Mouse (Mus musculus) lung, embryonic 14.5 days (tissue): ENCODE measurements around the gene Myrip. TPM values are rescaled to one million over a fixed set of nuclear protein-coding genes. Genes with fewer than 3 reads are reported as not detected.

Experiments
- ATAC-seq: fragments of 200-750 bp; cut with Nextera tagmentation; 2 replicates; pipeline ENCODE4 v1.8.0; 2017; ENCODE audit warnings: mild to moderate bottlenecking, moderate TSS enrichment, moderate library complexity; ENCODE audit not compliant: insufficient read depth
- DNase-seq: peaks from one replicate; pipeline ENCODE4 v3.0.0-alpha.2; 2015
- H3K27ac ChIP-seq: fragments of 300-500 bp; sonication (generic); 2 replicates; pipeline ENCODE4 v1.5.1; 2014; ENCODE audit warnings: low read depth, mild to moderate bottlenecking, moderate library complexity
- H3K27me3 ChIP-seq: fragments of 300-500 bp; sonication (generic); 2 replicates; pipeline ENCODE4 v1.6.1; 2014; ENCODE audit warnings: low read length, control low read depth; ENCODE audit not compliant: insufficient read depth
- H3K36me3 ChIP-seq: fragments of 300-500 bp; sonication (generic); 2 replicates; pipeline ENCODE4 v1.6.1; 2014; ENCODE audit warnings: control low read depth; ENCODE audit not compliant: insufficient read depth
- H3K4me1 ChIP-seq: fragments of 300-500 bp; sonication (generic); 2 replicates; pipeline ENCODE4 v1.6.1; 2014; ENCODE audit warnings: antibody characterized with exemption, control low read depth; ENCODE audit not compliant: insufficient read depth
- H3K4me2 ChIP-seq: fragments of 300-500 bp; sonication (generic); 2 replicates; pipeline ENCODE4 v1.6.1; 2014; ENCODE audit warnings: mild to moderate bottlenecking
- H3K4me3 ChIP-seq: fragments of 300-500 bp; sonication (generic); 2 replicates; pipeline ENCODE4 v1.5.1; 2014; ENCODE audit warnings: low read depth, low read length
- H3K9ac ChIP-seq: fragments of 300-500 bp; sonication (generic); 2 replicates; pipeline ENCODE4 v1.6.1; 2014
- H3K9me3 ChIP-seq: fragments of 300-500 bp; sonication (generic); 2 replicates; pipeline ENCODE4 v1.6.1; 2016; ENCODE audit warnings: low read depth, low read length, control low read depth
- CTCF ChIP-seq: IDR thresholded peaks from 2 replicates; pipeline ENCODE4 v1.5.1; 2016; ENCODE audit warnings: antibody characterized with exemption, low read depth
- WGBS: fragments of 180-500 bp; shearing (Covaris S2); extraction: QIAGEN DNeasy Blood & Tissue Kit; methylation state at CpG from one replicate; pipeline ENCODE4 v1.1.7; 2014; 5-methylcytosine and 5-hydroxymethylcytosine counted together
- polyA plus RNA-seq: library from polyadenylated mRNA; unstranded; fragments of >200 nt; fragmentation: Nextera tagmentation; extraction: Ambion mirVana; gene quantifications from 2 replicates; pipeline ENCODE4 v1.2.1, GENCODE M21; 2014

Myrip gene
- polyA plus RNA-seq, 1 experiment from 2014 or later = 0.18 TPM

DNA sequence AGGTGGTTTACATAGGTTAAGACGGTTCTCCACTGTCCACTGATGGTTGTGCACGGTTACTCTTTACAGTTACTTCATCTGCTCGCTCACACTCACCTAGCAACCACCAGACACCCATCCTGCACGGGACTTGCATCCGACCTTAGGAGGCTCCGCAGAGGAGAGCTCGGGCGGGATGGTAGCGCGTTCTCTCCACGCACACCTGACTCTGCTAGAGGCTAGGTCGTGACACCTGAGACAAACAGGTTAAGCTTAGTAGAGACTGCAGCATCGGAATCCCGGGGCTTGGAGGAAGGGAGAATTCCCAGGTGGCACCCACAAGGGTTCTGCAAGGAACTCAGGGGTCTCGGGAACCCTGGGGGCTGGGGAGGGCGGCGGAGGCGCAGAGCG is 190.7 kb downstream of the Myrip start, which contains the start of gene Eif1b:
Gene Eif1b, plus strand, starts transcription at position 223 of the 390 bp plus-strand sequence.
- Histone ChIP-seq H3K27ac (peak within 1 kb of the TSS; percentile 94), H3K9me3 (no peaks in the 10 kb centered on the region), H3K4me2 (peak within 1 kb of the TSS; percentile 77), H3K4me1 (peaks cover 5% of the 10 kb centered on the region; the same call in 1 of the 2 replicates), H3K36me3 (peaks cover 27% of the 10 kb centered on the region), H3K9ac (peak within 1 kb of the TSS; percentile 100), H3K27me3 (no peaks in the 10 kb centered on the region), H3K4me3 (peak within 1 kb of the TSS; percentile 100)
- WGBS = 2% methylated on average over 19 of the region's 19 CpGs
- TF ChIP-seq CTCF = no peak
- ATAC-seq = peak; percentile 51
- DNase-seq = peak; percentile 31

DNA sequence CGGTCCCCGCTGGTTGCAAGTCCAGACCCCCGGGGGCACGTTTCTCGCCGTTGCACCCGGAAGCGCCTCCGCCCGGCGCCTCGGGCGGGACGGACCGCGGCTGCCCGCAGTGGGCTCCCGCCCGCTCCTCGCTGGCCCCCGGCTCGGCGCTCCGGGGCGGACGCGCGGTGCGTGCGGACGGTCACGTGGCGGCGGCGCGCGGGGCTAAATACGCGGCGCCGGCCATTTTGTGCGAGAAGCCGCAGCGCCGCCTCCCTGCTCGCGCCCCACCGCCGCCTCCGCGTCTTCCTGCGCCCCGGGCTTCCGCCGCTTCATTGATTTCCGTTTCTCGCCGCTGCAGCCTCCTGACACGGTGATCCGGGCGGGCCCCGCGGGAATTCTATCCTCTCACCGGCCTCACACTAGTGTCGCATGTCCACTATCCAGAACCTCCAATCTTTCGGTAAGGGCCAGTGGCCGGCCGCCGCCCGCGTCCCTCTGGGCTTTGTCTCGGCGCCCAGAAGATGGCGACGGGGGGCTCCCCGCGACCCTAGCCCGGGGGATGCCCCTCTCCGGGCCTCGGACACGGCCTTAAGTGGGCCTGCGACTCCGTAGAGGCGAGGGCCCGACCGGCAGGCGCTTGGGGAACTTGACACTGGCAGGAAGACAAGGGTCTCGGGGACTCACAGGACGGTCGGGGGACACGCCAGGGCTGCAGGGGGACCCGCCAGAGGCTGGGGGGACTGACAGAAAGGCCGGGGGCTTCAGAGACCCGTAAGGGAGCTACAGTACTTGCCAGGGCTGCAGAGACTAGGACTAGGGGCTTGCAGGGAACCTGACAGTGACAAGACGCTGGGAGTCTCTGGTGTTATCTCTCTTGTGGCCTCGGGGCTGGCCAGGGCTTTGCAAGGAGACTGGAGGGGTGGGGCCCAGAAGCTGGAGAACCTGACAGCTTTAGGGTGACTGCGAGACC is 191.4 kb downstream of the Myrip start:
- DNase-seq (peak; percentile 92), ATAC-seq (peak; percentile 86)
- H3K9me3 ChIP-seq = no peaks in the 10 kb centered on the region
- no peak for TF ChIP-seq CTCF
- peak overlapping the region; percentile 100 for H3K9ac ChIP-seq
- H3K27ac ChIP-seq = peak overlapping the region; percentile 94
- peak overlapping the region; percentile 100 for H3K4me3 ChIP-seq
- peaks cover 27% of the 10 kb centered on the region for H3K36me3 ChIP-seq
- H3K4me2 ChIP-seq = peak overlapping the region; percentile 77
- under 1% methylated on average over 73 of the region's 97 CpGs for WGBS
- no peaks in the 10 kb centered on the region for H3K27me3 ChIP-seq
- peaks cover 5% of the 10 kb centered on the region; the same call in 1 of the 2 replicates for H3K4me1 ChIP-seq

- peak overlapping the region; percentile 100 for H3K4me3 ChIP-seq
- no peaks in the 10 kb centered on the region for H3K9me3 ChIP-seq
- peaks cover 5% of the 10 kb centered on the region; the same call in 1 of the 2 replicates for H3K4me1 ChIP-seq
- peak overlapping the region; percentile 100 for H3K9ac ChIP-seq
- DNase-seq (no peak), ATAC-seq (no peak)
- WGBS = 58% methylated on average over 12 of the region's 12 CpGs
- TF ChIP-seq CTCF = no peak
- H3K4me2 ChIP-seq = peak overlapping the region; percentile 77
- H3K36me3 ChIP-seq = peaks cover 27% of the 10 kb centered on the region
- no peak overlapping the region for H3K27ac ChIP-seq
- no peaks in the 10 kb centered on the region for H3K27me3 ChIP-seq
These were observed 192.5 kb downstream of the Myrip start for GRCm38 (mm10) chr9:120493781-120494180.

GRCm38 (mm10) chr9:120496691-120497090 is 195.4 kb downstream of the Myrip start:
- H3K9me3 ChIP-seq = no peaks in the 10 kb centered on the region
- no peak overlapping the region for H3K4me3 ChIP-seq
- no peak overlapping the region for H3K9ac ChIP-seq
- no peak overlapping the region for H3K27ac ChIP-seq
- peaks cover 27% of the 10 kb centered on the region for H3K36me3 ChIP-seq
- H3K4me2 ChIP-seq = no peak overlapping the region
- H3K27me3 ChIP-seq = no peaks in the 10 kb centered on the region
- peak; percentile 92 for TF ChIP-seq CTCF
- DNase-seq (peak; percentile 90), ATAC-seq (peak; percentile 7; the same call in 1 of the 2 replicates)
- WGBS = 2% methylated on average over 3 of the region's 3 CpGs
- H3K4me1 ChIP-seq = peaks cover 5% of the 10 kb centered on the region; the same call in 1 of the 2 replicates

GRCm38 (mm10) chr9:120497983-120498382 is 196.7 kb downstream of the Myrip start:
- H3K9ac ChIP-seq = no peak overlapping the region
- H3K27ac ChIP-seq = no peak overlapping the region
- peaks cover 27% of the 10 kb centered on the region for H3K36me3 ChIP-seq
- H3K4me2 ChIP-seq = no peak overlapping the region
- H3K9me3 ChIP-seq = no peaks in the 10 kb centered on the region
- TF ChIP-seq CTCF = no peak
- no peaks in the 10 kb centered on the region for H3K27me3 ChIP-seq
- 85% methylated on average over 5 of the region's 5 CpGs for WGBS
- no peak overlapping the region for H3K4me3 ChIP-seq
- ATAC-seq = no peak
- DNase-seq = no peak
- H3K4me1 ChIP-seq = peaks cover 5% of the 10 kb centered on the region; the same call in 1 of the 2 replicates

DNA sequence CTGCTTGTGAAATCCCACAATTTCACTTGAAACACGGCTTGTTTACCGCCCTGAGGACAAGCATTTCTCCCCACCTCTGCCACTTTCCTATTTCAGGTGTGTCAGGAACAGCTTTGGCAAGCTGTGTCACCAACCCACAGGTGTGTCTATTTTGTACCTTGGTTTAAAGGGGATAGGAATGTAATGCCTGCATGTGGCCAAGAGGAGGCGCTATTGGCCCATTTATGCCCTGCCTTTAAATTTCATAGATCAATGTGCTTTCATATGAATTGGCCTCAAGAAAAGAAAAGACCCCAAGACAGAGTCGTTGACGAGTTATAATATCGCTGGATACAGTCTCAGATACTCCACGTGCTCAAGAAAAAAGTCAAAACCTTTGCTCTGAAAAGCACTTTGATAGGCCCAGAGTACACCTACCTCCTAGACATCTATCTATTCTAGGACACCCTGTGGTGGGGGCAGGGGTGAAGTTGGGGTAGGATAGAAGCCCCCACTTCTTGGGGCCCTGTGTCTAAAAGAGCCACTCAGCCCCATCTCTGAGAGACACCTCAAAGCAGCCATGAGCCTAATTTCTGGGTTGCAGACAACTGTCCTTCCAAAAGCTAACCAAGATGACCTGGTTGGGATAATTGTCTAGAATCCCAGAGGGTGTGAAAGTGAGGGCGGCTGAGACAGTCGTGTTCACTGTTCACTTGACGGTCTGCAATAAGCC is 200.0 kb downstream of the Myrip start:
- no peak overlapping the region for H3K27ac ChIP-seq
- peaks cover under 1% of the 10 kb centered on the region; the same call in 1 of the 2 replicates for H3K36me3 ChIP-seq
- no peak; the same call in 1 of the 2 replicates for ATAC-seq
- no peaks in the 10 kb centered on the region for H3K4me1 ChIP-seq
- H3K9me3 ChIP-seq = no peaks in the 10 kb centered on the region
- peak; percentile 56 for DNase-seq
- 35% methylated on average over 10 of the region's 10 CpGs for WGBS
- peak; percentile 72 for TF ChIP-seq CTCF
- H3K27me3 ChIP-seq = no peaks in the 10 kb centered on the region
- H3K9ac ChIP-seq = no peak overlapping the region
- H3K4me3 ChIP-seq = no peak overlapping the region
- H3K4me2 ChIP-seq = no peak overlapping the region

DNA sequence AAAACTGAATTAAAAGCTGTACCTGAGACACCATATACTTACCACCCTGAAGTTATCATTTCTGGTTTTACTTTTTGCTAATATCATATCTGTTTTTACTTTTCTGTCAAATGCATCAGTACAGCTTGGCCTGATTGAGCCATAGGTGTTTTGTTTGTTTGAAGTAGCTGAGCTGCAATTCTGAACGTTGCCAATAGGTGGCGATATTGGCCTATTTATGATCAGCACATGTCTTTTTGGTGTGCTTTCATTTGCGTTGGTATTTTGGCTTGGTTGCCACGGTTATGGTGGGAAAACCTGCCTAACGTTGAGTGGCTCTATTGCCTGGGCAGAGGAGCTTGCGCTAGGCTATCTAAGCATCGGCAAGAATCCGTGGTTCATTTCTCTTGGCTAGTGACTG is 200.7 kb downstream of the Myrip start:
- H3K4me2 ChIP-seq = 0 out of 2 replicates have a peak overlapping the region, but pooled peaks have one; percentile 15
- H3K4me1 ChIP-seq = no peaks in the 10 kb centered on the region
- no peak overlapping the region for H3K9ac ChIP-seq
- no peaks in the 10 kb centered on the region; the same call in 1 of the 2 replicates for H3K36me3 ChIP-seq
- H3K4me3 ChIP-seq = no peak overlapping the region
- H3K27ac ChIP-seq = no peak overlapping the region
- 8% methylated on average over 8 of the region's 8 CpGs for WGBS
- no peaks in the 10 kb centered on the region for H3K27me3 ChIP-seq
- TF ChIP-seq CTCF = peak; percentile 97
- H3K9me3 ChIP-seq = peaks cover 5% of the 10 kb centered on the region; the same call in 1 of the 2 replicates
- DNase-seq (peak; percentile 96), ATAC-seq (peak; percentile 70; the same call in 1 of the 2 replicates)
